Mouse (Mus musculus): ENCODE data around the gene Eif2d. TPM values are rescaled to one million over a fixed set of nuclear protein-coding genes. Genes with fewer than 3 reads are reported as not detected.

The Eif2d gene
- total and polyA plus RNA-seq, 3 experiments: 25.8 to 37.1 (median 34.7) TPM

DNA sequence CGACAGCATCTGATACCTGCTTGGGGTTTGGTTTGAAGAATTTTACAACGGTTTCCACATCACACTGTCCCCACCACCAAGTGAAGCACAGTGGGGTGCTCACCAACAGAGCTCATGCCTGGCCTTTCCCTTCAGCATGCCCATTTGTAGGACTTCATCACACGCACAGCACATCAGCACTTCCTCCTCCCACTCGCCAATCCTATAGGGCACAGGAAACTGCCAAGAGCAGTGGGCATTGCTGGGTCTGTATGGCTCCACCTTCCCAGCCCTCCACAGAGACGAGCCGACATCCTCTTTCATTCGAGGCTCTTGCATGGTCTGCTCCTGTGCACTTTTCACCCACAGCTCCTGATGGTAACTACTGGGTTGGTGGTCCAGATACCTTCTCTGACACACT lies 30.2 kb downstream of the Eif2d start:
- Histone ChIP-seq H3K4me1 (ENCODE audit: control insufficient read depth, insufficient read depth, low read length) (peaks cover 3% of the 10 kb centered on the region), H3K4me3 (no peak overlapping the region), H3K36me3 (ENCODE audit: control insufficient read depth, insufficient read depth, low read length) (no peaks in the 10 kb centered on the region), H3K27ac (no peak overlapping the region), H3K9ac (ENCODE audit: low read depth, low read length) (no peak overlapping the region), H3K27me3 (ENCODE audit: control insufficient read depth, insufficient read depth, low read length) (no peaks in the 10 kb centered on the region), H3K79me2 (replicated peaks; ENCODE audit: control insufficient read depth, insufficient read depth, low read length) (no peaks in the 10 kb centered on the region)
- no peak for DNase-seq
- 63% methylated on average over 7 of the region's 7 CpGs for WGBS
- intact Hi-C loops (cut with DNase I): no loop called here
- no peak for TF ChIP-seq CTCF (IDR thresholded peaks at IDR 0.05)
- TF ChIP-seq EP300 (IDR thresholded peaks at IDR 0.05; ENCODE audit: insufficient read depth, low read depth, low read length): no peak
- no peak for TF ChIP-seq POLR2A (IDR thresholded peaks at IDR 0.05; ENCODE audit: insufficient read depth, low read depth, low read length)

DNA sequence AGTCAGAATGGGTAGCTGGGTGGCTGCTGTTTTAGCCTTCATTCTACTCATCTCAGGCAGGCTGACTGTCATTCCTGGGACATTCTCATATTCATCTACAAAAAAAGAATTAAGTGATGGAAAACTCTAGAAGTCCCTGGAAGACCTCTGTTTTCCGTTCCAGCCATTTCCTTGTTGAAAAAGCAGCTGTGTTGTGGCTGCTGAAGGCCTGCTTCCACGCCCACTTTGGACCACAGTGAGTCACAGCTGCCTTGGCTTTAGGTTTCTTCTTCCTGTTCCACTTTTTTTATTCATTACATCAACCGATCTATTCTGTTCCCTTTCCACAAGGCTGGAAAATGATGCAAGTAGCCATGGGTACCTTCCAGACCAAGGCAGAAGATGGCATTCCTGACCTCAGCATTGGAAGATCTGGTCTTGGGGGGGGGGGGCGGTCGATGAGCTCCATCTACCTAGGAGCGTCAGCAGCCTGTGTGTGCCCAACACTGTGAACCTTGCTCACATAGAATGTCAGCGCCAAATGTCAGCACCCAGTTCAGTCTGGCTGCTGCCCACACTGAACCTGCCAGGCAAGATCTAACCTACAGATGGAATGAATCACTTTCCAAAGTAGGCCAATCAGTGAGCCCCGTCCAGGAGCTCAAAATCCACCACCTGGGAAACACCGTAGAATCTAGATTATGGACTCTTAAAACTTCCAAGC lies 31.4 kb downstream of the Eif2d start:
- TF ChIP-seq POLR2A (IDR thresholded peaks at IDR 0.05; ENCODE audit: insufficient read depth, low read depth, low read length): no peak
- TF ChIP-seq EP300 (IDR thresholded peaks at IDR 0.05; ENCODE audit: insufficient read depth, low read depth, low read length): no peak
- TF ChIP-seq CTCF (IDR thresholded peaks at IDR 0.05): no peak
- 51% methylated on average over 9 of the region's 9 CpGs for whole genome bisulfite sequencing
- Histone ChIP-seq H3K79me2 (replicated peaks; ENCODE audit: control insufficient read depth, insufficient read depth, low read length) (no peaks in the 10 kb centered on the region), H3K4me3 (no peak overlapping the region), H3K27ac (peak overlapping the region; percentile 56; the same call in 1 of the 2 replicates), H3K27me3 (ENCODE audit: control insufficient read depth, insufficient read depth, low read length) (no peaks in the 10 kb centered on the region), H3K36me3 (ENCODE audit: control insufficient read depth, insufficient read depth, low read length) (no peaks in the 10 kb centered on the region), H3K4me1 (ENCODE audit: control insufficient read depth, insufficient read depth, low read length) (peaks cover 3% of the 10 kb centered on the region), H3K9ac (ENCODE audit: low read depth, low read length) (no peak overlapping the region)
- intact Hi-C loops (cut with DNase I): no loop called here
- DNase-seq: peak in 1 of 2 experiments; percentile 71

DNA sequence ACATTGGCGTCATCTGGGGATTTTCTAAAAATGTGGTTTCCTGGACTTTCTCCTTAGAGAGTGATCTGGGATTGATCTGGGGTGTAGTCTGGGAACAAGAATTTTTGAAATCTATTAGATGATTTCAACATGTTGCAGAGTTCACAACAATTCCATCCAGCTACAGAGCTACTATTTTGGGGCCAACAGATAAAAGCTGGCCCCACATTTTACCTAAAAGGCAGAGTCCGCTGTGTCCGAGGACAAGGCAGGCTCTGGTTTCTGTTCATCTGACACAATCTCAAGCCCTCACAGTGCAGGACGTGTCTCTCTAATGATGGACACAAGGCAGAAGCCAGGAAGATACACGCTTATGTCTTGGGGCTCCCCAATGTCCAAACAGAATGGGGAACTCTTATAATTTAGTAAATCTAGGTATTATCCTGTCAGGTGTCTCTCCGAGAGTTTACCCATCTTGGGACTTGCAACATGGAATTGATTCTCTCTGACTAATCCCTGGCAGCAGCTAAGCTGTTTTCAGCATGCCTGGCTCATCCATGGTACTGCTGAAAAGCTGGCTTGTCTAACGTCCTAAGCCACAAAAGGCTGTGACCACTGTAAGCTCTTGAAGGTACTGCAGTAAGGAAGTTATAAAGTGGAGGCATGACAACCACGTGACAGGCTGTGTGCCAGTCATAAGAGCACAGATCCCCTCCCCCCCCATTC lies 32.1 kb downstream of the Eif2d start:
- intact Hi-C loops (cut with DNase I): no loop called here
- peaks cover 3% of the 10 kb centered on the region for H3K4me1 ChIP-seq (ENCODE audit: control insufficient read depth, insufficient read depth, low read length)
- no peak for DNase-seq
- H3K79me2 ChIP-seq (replicated peaks; ENCODE audit: control insufficient read depth, insufficient read depth, low read length): no peaks in the 10 kb centered on the region
- H3K4me3 ChIP-seq: no peak overlapping the region
- H3K27ac ChIP-seq: peak overlapping the region; percentile 26; the same call in 1 of the 2 replicates
- TF ChIP-seq EP300 (IDR thresholded peaks at IDR 0.05; ENCODE audit: insufficient read depth, low read depth, low read length) (no peak), POLR2A (IDR thresholded peaks at IDR 0.05; ENCODE audit: insufficient read depth, low read depth, low read length) (no peak), CTCF (IDR thresholded peaks at IDR 0.05) (no peak)
- H3K36me3 ChIP-seq (ENCODE audit: control insufficient read depth, insufficient read depth, low read length): no peaks in the 10 kb centered on the region
- WGBS: 51% methylated on average over 8 of the region's 8 CpGs
- no peaks in the 10 kb centered on the region for H3K27me3 ChIP-seq (ENCODE audit: control insufficient read depth, insufficient read depth, low read length)
- no peak overlapping the region for H3K9ac ChIP-seq (ENCODE audit: low read depth, low read length)

DNA sequence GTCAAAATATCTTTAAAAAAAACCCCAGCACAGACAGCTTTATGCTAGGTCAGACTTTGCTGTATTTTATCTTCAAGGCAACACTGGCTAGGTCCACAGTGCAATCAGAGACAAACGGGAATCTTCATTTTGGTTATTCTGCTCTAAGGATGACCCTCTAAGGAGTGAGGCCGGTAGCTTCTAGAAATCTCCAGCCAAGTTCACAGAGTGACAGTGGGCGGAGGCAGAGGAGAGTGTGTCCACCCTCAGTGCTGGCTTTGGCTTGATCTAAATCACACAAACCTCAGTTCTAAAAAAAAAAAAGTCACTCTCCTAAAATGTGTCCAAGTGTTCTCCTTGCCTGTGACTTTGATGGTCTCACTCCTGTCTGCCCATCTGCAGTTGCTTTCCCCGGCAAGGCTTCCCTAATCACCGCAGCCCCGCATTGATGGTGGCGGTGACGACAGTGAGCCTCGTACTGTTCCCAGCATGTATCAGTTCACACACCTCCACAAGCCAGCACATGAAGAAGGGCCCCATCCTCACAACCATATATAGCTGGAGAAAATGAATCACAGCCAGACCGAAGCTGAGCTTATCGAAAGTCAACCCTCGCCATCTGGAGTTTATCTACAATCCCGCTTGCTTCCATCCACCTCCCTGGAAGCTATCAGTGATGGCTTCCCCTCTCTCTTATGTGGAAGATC lies 33.0 kb downstream of the Eif2d start:
- Histone ChIP-seq H3K79me2 (replicated peaks; ENCODE audit: control insufficient read depth, insufficient read depth, low read length) (no peaks in the 10 kb centered on the region), H3K4me3 (no peak overlapping the region), H3K4me1 (ENCODE audit: control insufficient read depth, insufficient read depth, low read length) (peaks cover 3% of the 10 kb centered on the region), H3K36me3 (ENCODE audit: control insufficient read depth, insufficient read depth, low read length) (no peaks in the 10 kb centered on the region), H3K27ac (no peak overlapping the region), H3K9ac (ENCODE audit: low read depth, low read length) (no peak overlapping the region), H3K27me3 (ENCODE audit: control insufficient read depth, insufficient read depth, low read length) (no peaks in the 10 kb centered on the region)
- intact Hi-C loops (cut with DNase I): no loop called here
- WGBS: 41% methylated on average over 13 of the region's 13 CpGs
- no peak for TF ChIP-seq CTCF (IDR thresholded peaks at IDR 0.05)
- no peak for TF ChIP-seq POLR2A (IDR thresholded peaks at IDR 0.05; ENCODE audit: insufficient read depth, low read depth, low read length)
- TF ChIP-seq EP300 (IDR thresholded peaks at IDR 0.05; ENCODE audit: insufficient read depth, low read depth, low read length): no peak
- DNase-seq: no peak

DNA sequence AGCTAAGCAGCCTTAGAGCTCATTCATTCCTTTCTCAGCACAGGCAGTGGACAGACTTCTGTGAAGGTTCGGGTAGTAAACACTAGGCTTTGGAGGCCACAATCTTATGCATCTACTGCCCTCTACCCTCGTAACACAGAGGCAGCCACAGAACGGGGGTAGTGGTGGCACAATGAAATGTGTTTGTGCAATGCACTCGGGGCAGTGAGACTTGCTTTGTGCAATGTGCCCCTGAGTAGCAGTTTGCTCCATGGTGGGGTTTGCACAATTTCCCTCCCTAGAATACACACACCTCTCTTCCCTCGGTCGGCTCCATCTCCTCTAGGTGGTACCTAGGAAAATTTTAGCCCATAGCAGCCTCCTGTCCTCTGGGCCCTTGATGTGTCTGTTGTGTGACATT lies 34.0 kb downstream of the Eif2d start:
- intact Hi-C loops (cut with DNase I): no loop called here
- TF ChIP-seq CTCF (IDR thresholded peaks at IDR 0.05): no peak
- TF ChIP-seq POLR2A (IDR thresholded peaks at IDR 0.05; ENCODE audit: insufficient read depth, low read depth, low read length): no peak
- no peak for TF ChIP-seq EP300 (IDR thresholded peaks at IDR 0.05; ENCODE audit: insufficient read depth, low read depth, low read length)
- no peaks in the 10 kb centered on the region for H3K79me2 ChIP-seq (replicated peaks; ENCODE audit: control insufficient read depth, insufficient read depth, low read length)
- no peak for DNase-seq
- H3K4me1 ChIP-seq (ENCODE audit: control insufficient read depth, insufficient read depth, low read length): peaks cover 3% of the 10 kb centered on the region
- H3K9ac ChIP-seq (ENCODE audit: low read depth, low read length): no peak overlapping the region
- no peaks in the 10 kb centered on the region for H3K36me3 ChIP-seq (ENCODE audit: control insufficient read depth, insufficient read depth, low read length)
- WGBS: 85% methylated on average over 6 of the region's 6 CpGs
- H3K4me3 ChIP-seq: no peak overlapping the region
- H3K27ac ChIP-seq: no peak overlapping the region
- no peaks in the 10 kb centered on the region for H3K27me3 ChIP-seq (ENCODE audit: control insufficient read depth, insufficient read depth, low read length)

Measured in heart, adult 2 months (tissue).